Mouse (Mus musculus) fat pad, adult 2 months (tissue): ENCODE measurements around the gene Kif11.

ENCODE experiments used
- DNase-seq: peaks from one replicate; pipeline ENCODE4 v3.0.0-alpha.2; 2011; ENCODE audit warnings: low read depth, low spot score; ENCODE audit errors: extremely low read depth

The Kif11 gene

DNA sequence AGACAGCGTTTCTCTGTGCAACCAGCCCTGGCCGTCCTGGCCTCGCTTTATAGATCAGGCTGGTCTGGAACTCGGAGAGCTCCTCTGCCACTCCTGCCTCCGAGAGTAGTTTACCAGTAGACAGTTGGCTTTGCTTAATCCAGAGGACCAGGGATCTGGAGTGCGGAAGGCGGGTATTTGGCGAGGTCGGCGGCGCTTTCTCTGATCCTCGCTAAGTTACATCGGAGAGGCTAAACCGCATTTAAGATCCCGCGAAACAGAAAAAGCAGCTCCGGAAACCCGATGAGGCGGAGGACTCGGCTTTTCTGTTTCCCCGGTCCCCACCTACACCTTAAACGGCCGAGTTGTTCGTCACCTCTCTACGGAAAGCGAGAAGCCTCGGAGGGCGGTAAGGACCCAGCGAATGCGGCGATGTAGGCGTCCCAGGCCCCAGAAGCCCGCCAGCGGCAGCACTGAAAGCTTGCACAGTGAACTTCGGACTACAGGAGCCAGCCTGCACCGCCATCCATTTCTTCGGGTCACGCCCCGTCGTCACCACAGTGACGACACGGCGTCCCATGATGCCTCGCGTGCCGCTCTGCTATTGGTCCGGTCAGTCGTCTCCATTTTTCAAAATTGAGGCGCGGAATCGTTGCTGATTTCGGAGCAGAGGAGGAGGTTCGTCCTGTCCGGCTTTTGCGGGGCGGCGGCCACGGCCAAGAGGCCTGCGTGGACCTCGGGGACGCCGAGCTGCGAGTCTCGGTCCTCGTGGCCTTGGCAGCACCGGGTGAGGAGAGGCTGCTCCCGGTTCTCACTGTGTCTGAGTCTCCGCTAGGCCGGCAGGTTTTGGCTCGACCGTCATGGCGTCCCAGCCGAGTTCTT lies at the start of gene Kif11:
TSS of gene Kif11 (plus strand) at position 649 of the 861 bp plus-strand sequence.
- DNase-seq, result peak; percentile 81

DNA sequence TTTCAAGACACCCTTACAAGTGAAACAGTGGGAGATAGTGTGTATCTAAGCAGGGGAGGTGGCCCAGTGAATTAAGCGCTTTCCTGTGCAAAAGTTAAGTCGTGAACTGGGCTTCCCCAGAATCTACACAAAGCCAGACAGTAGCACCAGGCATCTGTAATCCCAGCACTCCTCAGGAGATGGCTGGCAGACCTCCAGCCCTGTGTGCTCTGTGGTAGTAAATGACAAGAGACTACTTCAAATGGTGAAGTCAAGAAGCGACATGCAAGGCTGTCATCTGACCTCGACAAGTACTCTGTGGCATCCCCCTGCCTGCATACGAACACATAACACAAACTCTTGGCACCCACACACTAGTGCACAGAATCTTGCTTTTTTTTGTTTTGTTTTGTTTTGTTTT lies 49.0 kb upstream of the Kif11 start:
- no peak for DNase-seq

DNA sequence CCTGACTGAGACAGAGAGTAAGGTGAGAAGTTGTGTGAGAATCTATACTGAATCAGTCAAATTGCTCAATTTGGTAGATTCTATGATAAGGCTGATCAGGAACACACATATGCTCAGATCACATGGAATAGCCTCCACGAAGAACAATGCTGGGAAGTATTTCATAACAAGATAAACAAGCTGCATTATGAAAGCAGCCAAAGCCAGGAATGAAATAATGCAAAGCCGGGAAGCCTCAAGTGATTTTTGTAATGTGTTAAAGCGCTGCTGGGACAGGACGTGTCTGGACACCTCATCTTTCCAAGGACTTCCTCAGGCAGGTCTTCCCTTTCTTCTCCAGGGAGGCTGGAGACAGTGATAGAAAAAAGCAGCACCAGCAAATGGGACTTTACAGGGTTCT lies 43.5 kb upstream of the Kif11 start:
- DNase-seq, result peak; percentile 100

DNA sequence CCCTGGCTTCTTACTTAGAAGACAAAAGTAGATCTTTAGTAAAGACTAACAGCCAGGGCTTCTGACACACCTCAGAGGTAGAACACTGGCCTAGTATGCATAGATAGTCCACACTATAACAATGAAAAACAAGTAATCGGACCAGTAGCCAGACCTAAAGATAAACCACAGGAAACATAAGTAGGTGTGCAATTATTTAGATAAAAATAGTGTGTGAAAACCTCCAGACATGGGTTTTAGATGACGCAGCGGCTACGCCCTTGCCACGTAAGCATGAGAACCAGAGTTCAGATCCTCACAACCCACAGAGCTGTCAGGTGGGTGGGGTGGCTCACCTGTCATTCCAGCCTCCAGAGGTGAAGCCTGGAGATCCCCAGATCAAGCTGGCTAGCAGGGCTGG lies 42.8 kb upstream of the Kif11 start:
- no peak for DNase-seq

DNA sequence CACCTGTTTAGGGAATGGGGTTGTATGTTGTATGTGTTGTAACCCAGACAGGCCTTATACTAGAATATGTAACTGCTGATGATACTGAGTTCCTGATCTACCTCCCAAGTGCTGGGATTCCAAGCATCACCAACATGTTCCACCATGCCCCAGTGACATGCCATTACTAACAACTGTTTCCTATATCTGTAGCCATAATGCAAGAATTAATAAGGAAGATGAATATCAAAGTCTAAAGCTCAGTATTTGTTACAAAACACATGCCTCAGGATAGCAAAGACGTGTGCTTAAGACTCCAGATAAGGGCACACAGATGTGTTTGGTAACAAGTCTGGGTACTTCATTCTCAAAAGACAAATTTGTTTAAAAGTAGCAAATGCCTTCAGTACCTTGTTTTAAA lies 40.8 kb upstream of the Kif11 start:
- peak; percentile 87 for DNase-seq

DNA sequence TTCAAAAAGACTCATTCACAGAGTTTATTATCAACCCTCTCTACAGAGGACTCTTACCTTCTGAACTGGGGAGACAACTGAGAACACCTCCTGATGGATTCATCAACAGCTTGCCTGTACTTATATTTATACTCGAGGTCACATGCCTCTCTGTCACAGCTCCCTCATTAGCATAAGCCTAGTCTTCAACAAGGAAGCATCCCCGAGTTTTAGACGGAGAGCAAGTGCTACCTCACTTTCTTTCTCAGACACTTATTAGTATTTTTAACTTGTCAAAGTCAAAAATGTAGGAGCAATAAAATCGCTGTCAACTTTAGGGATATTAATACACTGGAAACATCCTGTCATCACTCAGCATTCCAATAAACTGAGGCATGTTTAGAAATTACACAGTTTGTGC lies 38.5 kb upstream of the Kif11 start, which contains the start of gene Ide:
TSS of gene Ide (minus strand) at position 101 of the 400 bp plus-strand sequence.
- DNase-seq, result no peak

DNA sequence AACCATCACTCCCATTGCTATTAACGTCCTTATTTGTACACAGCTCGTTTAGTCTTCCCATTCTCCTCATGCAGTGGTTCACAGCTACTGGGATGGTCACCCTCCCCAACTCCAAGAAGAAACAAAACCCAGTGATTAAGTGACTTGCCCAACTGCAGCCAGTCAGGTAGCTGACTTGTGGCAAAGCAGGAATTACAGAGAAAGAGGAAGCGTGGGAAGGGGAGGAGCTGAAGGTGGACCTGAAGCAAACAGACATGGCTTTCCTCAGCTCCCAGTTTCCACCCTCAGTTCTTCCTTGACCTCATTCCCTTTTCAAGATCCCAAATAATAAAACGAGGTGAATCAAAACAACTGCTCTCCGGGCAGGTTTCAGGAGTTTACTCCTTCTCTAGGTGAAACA lies 35.7 kb upstream of the Kif11 start:
- DNase-seq, result no peak

DNA sequence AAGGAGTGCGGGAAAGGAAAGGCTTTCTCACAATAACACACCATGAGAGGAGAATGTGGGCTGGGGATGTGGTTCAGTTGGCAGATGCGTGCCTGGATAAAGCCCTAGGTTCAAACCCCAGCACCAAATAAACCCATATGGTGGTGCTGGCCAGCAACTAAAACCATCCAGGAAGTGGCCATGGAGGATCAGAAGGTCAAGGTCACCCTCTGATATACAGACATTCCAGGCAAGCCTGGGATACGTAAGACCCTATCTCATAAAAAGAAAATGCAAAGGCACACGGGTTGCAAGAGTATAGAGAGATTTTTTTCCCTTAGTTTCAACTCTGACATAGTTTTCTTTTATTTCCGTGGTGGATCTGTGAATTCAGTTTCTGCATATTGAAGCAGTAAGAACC lies 35.3 kb upstream of the Kif11 start:
- no peak for DNase-seq

DNA sequence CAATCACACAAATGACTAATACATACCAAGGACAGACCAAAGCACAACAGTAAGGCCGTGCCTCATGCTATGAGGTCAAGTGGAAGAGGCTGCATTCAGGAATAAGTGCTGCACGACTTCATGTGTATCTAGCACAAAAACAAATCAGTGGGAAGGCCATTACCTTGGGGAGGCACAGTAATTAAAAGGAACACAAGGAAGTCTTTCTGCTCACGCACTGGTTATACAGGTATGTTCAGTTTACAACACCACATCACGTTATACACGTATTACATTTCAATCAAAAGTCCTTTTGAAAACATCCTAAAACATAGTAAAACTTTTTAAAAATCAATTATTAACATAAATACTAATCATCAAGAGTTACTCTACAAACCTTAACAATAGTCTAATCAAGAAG lies 32.3 kb upstream of the Kif11 start:
- no peak for DNase-seq

DNA sequence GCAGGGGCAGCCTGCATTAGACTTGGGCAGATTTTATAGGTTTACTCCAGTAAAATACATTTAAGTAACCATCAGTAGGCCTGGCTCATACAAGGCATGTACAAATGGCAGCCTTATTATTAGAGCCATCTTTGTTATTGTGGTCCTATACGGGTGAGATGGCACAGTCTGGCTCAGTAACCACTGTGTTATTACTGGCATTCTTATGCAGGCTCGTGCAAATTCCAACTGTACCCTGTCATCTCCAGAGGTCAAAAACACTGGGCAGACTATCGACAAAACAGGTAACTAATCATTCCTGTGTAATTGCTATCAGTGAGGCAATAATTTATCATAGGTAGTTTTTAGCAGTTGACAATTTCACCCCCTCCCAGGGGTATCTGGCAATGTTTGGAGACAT lies 29.9 kb upstream of the Kif11 start:
- DNase-seq, result no peak

DNA sequence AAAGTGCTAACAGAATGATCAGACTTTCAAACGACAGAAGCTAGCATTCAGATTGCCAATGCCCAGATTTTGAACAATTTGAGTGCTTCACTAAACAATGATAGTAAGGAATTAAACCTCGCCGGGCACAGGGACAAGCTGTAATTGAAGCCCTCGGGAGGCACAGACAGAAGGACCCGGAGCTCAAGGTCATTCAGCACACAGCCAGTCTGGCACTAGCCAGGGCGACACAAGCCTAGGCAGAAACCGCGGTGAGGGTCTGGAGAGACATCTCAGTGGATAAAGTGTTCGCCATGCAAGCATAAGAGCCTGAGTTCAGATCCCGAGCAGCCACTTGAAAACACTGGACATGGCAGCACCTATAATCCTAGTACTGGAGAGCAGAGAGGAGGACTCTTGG lies 27.9 kb upstream of the Kif11 start:
- no peak for DNase-seq

DNA sequence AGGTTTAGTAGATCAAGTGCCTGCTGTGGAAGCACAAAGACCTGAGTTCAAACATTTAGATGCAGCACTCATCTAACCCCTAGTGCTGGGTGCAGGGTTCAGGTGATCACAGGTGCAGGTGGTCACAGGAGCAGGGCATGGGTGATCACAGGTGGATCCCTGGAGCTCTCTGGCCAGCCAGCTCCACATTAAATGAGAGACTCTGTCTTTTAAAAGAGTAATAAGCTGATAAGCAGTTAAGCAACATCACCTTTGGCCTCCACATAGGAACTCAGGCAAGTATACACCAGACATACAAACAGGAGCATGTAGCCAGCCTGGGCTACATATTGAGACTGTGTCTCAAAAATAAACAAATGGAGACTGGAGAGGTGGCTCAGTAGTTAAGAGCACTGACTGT lies 27.3 kb upstream of the Kif11 start:
- no peak for DNase-seq

DNA sequence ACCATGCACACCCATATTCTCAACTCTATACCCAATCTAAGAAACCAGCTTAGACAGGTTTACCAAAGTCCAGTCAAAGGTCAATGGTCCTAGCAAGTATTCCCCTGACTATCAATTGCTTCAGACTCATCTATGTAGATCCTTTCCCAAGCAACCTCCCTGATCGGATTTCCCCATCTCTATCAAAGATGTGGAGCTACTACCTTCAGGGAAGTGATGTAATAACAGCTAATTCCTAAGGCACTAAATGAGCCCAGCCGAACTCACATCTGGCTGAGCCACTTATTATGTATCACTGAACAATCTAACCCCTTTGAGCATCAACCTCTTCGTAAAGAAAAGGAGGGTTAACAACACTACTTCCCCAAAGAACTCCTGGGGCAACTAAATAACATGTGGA lies 23.4 kb upstream of the Kif11 start:
- peak; percentile 93 for DNase-seq

DNA sequence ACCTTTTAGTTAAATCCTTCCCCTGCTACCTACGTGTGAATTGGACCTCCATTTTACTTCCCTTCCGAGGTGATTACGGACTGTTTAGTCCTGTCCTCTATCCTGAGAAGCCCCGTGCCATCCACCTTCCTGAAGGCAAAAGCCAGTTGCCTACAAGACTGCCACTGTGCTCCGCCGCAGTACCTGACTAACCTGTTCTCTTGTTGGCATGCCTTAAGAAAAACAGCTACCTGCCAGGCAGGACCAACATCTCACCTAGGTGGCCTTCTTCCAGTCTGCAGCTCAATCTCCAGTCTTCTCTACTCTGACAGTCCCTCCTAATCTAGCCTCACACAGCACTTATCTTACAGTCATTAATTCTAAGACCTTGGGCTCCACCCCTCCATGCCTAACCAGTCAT lies 22.9 kb upstream of the Kif11 start:
- peak; percentile 100 for DNase-seq

DNA sequence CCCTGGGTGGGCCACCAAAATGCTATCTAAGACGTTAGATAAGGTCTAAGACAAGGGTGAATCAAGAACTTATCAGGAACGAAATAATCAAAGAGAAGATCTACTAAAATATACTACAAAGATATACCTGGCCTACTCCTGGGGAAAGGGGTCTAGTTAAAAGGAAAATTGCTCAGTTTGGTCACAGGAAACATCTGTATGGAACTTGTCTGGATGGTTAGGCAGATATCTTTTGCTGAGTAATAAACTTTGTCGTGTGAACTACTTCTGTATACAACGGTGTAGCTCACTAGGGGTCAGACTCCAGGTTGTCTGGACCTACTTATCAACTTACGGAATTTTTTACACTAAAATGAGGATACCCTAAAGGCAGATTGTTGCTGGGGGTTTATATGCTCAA lies 16.2 kb upstream of the Kif11 start:
- no peak for DNase-seq

DNA sequence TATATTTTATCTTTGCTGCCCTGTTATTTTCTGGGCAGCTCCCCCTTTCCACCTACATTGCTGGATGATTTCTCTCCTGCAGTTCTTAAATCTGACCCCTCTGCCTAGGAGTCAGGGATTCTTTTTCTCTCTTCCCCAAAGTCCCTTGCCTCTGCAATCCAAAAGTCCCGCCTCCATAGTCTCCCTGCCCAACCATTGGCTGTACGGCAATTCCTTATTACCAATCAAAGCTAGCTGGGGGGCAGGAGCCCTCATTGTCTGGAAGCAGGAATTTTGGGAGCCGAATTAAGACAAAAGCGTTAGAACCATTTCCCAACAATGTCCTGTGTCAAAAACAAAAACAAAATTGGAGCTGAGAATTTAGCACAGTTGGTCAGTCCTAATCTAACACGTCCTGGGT lies 13.7 kb upstream of the Kif11 start:
- DNase-seq, result no peak

DNA sequence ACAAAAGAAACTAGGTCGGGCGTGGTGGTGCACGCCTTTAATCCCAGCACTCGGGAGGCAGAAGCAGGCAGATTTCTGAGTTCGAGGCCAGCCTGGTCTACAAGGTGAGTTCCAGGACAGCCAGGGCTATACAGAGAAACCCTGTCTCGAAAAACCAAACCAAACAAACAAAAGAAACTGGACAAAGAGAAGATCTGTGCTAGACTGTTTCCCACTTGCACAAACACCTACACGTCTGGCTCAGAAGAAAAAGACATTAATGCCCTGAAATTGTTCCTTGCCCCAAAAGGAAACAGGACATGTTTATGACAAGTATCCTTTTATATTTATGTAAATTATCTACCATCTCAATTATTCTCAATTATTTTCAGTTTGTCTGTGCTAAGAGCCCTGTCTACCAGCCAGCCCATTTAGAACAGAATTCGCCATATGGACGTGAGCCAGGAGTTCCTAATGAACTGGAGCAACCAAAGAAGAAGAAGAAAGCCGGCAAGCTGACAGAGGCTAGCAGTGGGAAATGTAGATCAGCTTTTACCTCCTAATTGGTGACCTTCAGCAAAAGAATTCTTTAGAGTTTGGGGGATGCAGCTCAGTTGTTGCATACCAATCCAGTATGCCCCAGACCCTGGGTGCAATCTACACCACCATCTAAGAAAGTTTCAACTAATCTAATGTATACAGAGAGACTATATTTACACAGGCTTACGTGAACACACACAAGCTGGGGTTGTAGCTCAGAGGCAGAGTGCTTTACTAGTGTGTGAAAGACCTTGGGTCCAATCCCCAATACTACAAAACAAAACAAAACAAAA lies 12.9 kb upstream of the Kif11 start:
- no peak for DNase-seq

DNA sequence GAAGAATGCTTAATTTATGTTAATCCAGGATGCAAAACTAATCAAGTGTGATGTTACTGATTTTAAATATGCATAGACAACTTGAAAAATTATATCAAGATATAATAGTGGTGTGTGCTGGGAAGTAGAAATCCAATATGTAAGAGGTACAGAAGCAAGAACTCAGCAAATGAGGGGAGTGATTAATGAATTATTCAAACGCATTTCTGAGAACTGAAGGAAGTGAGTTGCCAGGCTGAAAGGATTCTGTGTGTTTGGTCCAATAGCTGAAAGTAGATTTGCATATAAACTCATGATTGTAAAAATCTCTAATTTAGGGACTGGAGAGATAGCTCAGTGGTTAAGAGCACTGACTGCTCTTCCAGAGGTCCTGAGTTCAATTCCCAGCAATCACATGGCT lies 7.2 kb upstream of the Kif11 start:
- DNase-seq, result no peak

DNA sequence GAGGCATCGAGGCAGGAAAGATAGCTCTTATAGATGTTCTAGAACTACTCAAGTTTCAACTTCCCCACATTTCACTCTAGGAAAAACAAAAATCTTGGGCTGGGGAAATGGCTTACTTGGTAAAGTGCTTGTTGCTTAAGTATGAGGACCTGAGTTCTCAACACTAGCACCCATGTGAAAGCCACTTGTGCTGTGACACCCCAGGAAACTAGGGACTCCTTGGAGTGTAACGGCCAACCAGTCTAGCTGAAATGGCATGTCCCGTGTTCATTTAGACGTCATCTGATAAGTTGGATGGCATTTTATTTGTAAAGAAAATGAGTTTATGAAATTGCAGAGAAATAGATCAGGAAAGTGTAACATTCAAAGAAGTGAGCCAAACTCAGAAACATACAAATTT lies 6.3 kb upstream of the Kif11 start:
- DNase-seq, result no peak

DNA sequence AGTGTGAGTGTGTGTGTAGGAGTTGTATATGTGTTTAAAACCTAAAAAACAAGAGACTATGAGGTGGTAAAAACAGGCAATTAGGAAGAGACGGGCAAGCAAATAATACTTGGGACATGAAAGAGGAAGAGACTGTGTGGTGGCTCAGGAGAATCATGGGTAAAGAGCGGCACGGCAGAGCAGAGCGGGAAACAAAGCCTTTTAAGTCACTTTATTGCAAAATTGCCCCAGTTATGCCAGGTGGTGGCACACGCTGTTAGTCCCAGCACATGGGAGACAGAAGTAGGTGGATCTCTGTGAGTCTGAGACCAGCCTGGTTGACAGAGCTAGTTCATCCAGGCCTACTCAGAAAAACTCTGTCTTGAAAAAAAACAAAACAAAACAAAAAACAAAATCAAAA lies 5.8 kb upstream of the Kif11 start:
- no peak for DNase-seq

DNA sequence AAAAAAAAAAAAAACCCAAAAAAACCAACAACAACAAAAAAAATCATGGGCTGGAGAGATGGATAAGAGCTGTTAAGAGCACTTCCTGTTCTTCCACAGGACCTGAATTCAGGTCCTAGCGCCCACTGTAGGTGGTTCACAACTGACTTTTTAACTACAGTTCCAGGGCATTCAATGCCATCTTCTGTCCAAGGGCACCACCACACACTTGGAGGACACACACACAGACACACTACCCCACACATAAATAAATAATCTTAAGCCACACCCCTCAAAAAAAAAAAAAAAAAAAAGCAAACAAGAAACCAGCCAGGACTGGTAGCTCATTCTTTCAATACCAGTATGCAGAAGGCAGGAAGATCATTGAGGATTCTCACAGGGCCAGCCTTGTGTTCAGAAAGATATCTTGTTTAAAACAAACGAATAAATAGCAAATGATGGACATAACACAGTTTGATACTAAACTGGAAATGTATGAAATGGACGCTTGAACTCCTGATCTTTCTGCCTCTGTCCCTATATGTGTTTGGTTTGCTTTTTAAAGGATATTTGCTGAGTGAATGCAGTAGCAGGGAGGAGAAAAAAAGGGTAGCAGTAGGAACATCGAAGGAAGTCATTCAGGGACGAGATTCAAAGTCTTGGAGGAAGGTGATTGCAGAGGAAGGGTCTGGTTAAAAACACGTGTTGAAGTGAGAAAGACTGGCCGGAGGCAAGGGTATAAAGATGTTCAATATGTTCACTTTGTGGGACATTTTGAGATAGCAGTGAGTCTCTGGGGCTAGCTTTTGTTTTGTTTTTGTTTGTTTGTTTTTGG lies 1.1 kb upstream of the Kif11 start:
- no peak for DNase-seq
